Mouse (Mus musculus): ENCODE results near the gene Rhbdd3.
"Not testable (repeated sequence)": the region's sequence is repeated elsewhere in the genome, so short reads cannot be mapped to it uniquely, and the experiment has no call there.

Rhbdd3 gene

GRCm38 (mm10) chr11:5065056-5065821 is 33.5 kb upstream of the Rhbdd3 start, which contains the start of gene Gas2l1:
Gene Gas2l1, minus strand, starts transcription at chr11:5065327.
- peak; percentile 90 for DNase-seq

DNA sequence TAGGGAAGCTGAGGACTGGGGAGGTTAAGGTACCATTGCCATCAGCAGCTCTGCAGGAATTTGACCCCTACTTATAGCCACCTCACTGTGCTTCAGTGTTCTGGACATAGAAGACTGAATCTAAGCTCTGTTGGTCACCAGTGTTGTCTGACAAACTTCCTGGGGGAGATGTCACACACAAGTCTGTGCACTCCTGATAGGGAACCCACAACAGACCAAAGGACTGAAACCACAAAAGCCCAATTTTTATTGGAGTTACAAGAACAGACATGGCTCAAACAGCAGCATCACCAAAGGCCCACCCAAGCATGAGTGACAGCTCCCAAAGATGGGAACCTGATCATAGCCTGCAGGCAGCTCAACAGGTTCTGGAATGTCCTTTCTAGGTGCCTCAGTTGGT is 31.7 kb upstream of the Rhbdd3 start:
- no peak for DNase-seq

DNA sequence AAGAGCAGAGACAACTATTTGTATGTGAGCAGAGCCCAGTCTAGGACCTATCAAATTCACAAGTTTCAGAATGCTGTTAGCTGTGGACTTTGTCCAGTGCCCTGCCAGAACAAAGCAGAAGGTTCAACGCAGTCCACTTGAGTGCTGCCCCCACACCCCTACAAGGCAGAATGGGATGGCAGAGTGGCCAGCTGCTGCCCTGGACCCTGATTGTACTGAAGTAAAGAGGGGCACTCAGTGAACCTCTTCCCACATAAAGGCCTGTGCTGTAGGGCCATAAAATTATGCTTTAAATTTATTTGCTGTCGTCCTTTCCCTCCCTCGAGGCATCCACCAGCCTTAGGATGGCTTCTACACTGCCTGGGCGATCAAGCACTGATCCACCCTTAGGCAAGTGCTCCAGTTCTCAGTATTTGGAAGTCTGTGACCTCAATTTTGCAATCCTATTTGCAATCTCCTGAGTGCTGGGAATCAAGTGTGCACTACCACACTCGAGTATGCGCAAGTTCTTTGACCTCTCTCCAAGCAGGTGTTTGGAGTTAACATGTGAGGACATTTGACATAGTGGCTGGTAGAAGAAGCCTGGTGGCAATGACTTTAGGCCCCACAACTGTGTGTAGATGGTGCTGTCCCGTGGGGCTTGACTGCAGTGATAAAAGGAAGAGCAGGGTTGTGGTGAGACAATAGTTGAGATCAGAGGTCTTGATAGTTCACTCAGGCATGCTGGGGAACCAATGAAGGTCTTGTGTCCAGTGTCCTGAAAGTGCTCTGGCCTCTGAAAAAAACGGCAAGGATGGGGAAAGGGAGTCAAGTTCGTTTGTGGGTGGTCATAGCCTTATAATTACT is 30.4 kb upstream of the Rhbdd3 start:
- DNase-seq, result no peak

DNA sequence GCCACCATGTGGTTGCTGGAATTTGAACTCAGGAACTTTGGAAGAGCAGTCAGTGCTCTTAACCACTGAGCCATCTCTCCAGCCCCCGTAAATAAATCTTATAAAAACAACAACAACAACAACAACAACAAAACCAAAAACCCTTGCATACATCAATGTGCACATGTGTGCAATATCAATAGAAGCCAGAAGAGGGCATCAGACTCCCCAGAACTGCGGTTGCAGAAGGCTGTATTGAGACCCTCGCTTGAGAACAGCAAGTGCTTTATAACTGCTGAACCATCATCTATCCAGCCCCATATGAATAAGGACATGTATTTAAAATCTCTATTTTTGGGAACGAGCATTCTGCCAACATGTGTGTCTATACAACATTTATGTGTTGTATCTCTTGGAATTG is 23.8 kb upstream of the Rhbdd3 start:
- DNase-seq, result no peak

DNA sequence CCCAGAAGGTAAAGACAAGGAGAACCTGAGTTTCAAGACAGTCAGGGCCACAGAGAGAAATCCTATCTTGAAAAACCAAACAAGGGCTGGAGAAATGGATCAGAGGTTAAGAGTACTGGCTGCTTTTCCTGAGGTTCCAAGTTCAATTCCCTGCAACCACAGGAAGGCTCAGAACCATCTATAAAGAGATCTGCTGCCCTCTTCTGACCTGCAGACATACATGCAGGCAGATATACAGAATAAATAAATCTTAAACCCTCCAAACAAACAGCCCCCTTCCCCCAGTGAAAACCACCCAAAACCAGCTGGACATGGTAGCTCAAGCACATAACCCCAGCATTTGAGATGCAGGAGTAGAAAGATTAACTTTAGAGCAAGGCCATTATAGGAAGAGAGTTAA is 23.0 kb upstream of the Rhbdd3 start:
- DNase-seq, result no peak

GRCm38 (mm10) chr11:5076843-5077242 is 21.9 kb upstream of the Rhbdd3 start:
- not testable (repeated sequence) for DNase-seq

DNA sequence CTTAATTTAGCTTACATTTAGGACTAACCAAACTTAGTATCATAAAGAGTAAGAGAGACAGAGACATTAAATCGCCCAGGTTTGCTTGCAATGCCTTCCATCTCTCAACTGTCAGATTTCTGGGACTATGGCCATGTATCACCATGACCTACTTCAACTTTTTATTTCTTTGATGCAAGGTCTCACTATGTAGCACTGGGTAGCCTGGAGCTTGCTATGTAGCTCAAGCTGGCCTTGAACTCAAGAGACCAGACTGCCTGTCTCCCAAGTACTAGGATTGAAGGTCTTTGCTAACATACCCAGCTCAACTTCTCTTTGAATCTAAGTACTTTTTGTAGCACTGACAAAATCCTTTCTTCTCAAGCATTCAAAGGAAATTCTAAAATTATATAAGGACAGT is 9.6 kb upstream of the Rhbdd3 start:
- DNase-seq, result no peak

DNA sequence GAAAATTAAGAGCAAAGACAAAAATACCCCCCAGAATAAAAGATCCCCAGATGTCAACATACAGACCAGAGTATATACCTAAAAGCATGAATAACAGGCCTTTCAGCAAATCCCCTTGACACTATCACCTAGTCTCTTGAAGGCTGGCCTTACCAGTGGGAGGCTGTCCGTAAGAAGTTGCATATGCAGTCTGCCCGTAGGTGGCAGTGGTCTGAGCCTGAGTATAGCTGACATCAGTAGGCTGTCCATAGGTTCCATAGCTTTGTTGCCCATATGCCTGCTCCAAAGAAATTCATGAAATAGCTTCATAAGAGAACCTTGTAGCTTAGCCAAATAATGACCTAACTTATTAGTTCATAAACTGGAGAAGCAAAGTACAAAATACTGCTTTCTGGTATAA is 7.0 kb upstream of the Rhbdd3 start:
- no peak for DNase-seq

- DNase-seq, result no peak
Observed at GRCm38 (mm10) chr11:5095877-5096276, 2.8 kb upstream of the Rhbdd3 start.

GRCm38 (mm10) chr11:5096480-5097020 is 2.2 kb upstream of the Rhbdd3 start:
- no peak for DNase-seq

GRCm38 (mm10) chr11:5098035-5098735 is 541 bp upstream of the Rhbdd3 start:
- DNase-seq, result peak; percentile 74

GRCm38 (mm10) chr11:5099576-5100183 is 954 bp downstream of the Rhbdd3 start:
- peak; percentile 85 for DNase-seq

- no peak for DNase-seq
Observed at GRCm38 (mm10) chr11:5100283-5100682, 1.6 kb downstream of the Rhbdd3 start.

DNA sequence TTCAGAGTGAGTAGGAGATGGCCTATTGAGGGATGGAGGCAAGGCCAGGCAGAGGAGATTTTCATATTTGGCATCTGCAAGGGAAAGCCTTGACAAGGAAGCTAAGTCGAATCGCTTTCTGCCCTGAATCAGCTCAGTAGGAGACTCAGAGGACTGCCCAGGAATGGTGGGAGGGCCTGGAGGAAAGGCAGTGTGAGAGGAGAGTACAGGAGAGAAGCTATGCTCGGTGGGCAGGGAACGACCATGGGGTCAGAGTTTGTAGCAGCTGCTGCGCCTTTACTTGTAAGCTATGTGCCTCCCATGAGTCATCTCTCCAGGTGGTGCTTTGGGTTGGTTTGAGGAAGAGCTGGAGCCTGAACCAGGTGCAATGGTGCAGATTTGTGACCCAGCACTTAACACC is 2.1 kb downstream of the Rhbdd3 start:
- no peak for DNase-seq

- DNase-seq, result no peak
Observed at GRCm38 (mm10) chr11:5101641-5102040, 2.9 kb downstream of the Rhbdd3 start.

- no peak for DNase-seq
Observed at GRCm38 (mm10) chr11:5102384-5102783, 3.7 kb downstream of the Rhbdd3 start.

GRCm38 (mm10) chr11:5103986-5104509 is 5.3 kb downstream of the Rhbdd3 start:
- DNase-seq, result no peak

GRCm38 (mm10) chr11:5109441-5109840 is 10.7 kb downstream of the Rhbdd3 start:
- DNase-seq, result no peak

DNA sequence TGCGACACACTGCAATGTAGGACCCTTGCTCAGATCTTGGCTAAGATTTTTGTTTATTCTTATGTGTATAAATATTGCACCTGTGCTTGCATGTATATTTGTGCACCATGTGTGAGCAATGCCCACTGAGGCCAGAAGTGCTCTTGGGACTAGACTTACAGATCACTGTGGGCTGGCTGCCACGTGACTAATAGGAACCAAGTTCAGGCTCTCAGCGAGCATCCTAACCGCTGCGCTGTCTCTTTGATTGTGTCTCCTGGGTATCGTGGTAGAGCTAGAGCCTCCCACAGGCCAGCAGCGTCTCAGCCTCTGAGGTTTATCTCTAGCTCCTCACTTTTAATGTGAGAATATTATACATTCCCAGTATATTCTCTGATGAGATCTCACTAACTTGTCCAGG is 14.9 kb downstream of the Rhbdd3 start:
- DNase-seq, result no peak

- DNase-seq, result peak; percentile 84
Observed at GRCm38 (mm10) chr11:5114931-5115581, 16.3 kb downstream of the Rhbdd3 start.

DNA sequence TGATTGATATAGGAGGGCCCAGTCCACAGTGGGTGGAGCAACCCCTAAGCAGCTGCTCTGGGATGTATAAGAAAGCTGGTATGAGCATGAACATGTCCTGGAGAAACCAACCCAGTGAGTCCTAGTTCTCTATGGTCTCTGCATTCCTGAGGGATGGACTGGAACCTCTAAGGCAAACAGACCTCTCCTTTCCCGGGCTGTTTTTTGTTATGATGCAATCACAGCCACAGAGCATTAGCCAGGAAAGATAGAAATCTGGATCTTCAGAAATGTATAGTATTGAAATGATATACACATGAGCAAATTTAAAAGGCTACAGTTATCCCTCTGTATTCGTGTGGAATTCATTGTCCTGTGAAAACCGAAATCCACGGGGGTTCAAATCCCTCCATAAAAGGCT is 27.0 kb downstream of the Rhbdd3 start:
- DNase-seq, result no peak

DNA sequence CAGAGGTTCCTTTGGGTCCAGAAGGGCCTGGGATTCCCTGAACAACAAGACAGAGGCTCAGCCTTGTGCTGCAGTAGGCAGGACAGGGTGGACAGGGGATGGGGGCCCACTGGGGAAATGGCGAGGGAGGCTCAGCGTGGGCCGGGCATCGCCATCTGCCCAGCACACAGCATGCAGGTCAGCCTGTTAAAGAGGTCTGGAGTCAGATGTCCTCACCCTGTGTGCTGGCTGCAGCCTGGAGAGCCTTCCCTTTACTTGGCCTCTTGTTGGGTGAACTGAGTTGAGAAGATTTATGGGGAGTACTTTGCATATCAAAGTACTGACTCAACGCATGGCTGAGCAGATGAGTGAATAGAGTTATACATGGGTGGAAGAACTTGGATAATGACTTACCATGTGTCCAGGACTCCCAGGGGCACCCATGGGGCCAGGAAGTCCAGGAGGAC is 30.3 kb downstream of the Rhbdd3 start:
- no peak for DNase-seq
